Mouse (Mus musculus): Measurements from ENCODE around the gene Xrcc5. TPM values are rescaled to one million over a fixed set of nuclear protein-coding genes. Genes with fewer than 3 reads are reported as not detected.

The Xrcc5 gene
- polyA plus RNA-seq, 1 experiment from 2014 or later = 35.4 TPM

GRCm38 (mm10) chr1:72364661-72365060 lies 57.4 kb downstream of the Xrcc5 start:
- Histone ChIP-seq H3K4me2 (no peak overlapping the region), H3K9me3 (no peaks in the 10 kb centered on the region), H3K9ac (no peak overlapping the region), H3K27ac (0 out of 2 replicates have a peak overlapping the region, but pooled peaks have one; percentile 43), H3K27me3 (no peaks in the 10 kb centered on the region), H3K36me3 (no peaks in the 10 kb centered on the region), H3K4me1 (no peaks in the 10 kb centered on the region), H3K4me3 (no peak overlapping the region)
- ATAC-seq (ENCODE audit: borderline replicate concordance, extremely low read depth, low FRiP score, low TSS enrichment) = peak; percentile 8; the same call in 1 of the 2 replicates
- 79% methylated on average over 8 of the region's 8 CpGs for WGBS

- Histone ChIP-seq H3K36me3 (no peaks in the 10 kb centered on the region), H3K4me3 (no peak overlapping the region), H3K4me1 (no peaks in the 10 kb centered on the region), H3K27me3 (no peaks in the 10 kb centered on the region), H3K9ac (no peak overlapping the region), H3K9me3 (no peaks in the 10 kb centered on the region), H3K4me2 (no peak overlapping the region), H3K27ac (no peak overlapping the region)
- no peak for ATAC-seq (ENCODE audit: borderline replicate concordance, extremely low read depth, low FRiP score, low TSS enrichment)
- 31% methylated on average over 1 of the region's 1 CpGs for WGBS
These were observed 65.3 kb downstream of the Xrcc5 start for GRCm38 (mm10) chr1:72372512-72372911.

- Histone ChIP-seq H3K27ac (no peak overlapping the region), H3K9me3 (no peaks in the 10 kb centered on the region), H3K4me3 (no peak overlapping the region)
These were observed 65.7 kb downstream of the Xrcc5 start for GRCm38 (mm10) chr1:72372913-72373312.

GRCm38 (mm10) chr1:72373648-72374047 lies 66.4 kb downstream of the Xrcc5 start:
- Histone ChIP-seq H3K4me1 (0 out of 2 replicates have a peak, but pooled peaks cover 3% of the 10 kb centered on the region), H3K27me3 (no peaks in the 10 kb centered on the region), H3K9ac (no peak overlapping the region), H3K4me3 (no peak overlapping the region), H3K9me3 (no peaks in the 10 kb centered on the region), H3K27ac (no peak overlapping the region), H3K36me3 (no peaks in the 10 kb centered on the region), H3K4me2 (no peak overlapping the region)
- WGBS = 82% methylated on average over 6 of the region's 6 CpGs
- ATAC-seq (ENCODE audit: borderline replicate concordance, extremely low read depth, low FRiP score, low TSS enrichment) = no peak

More at GRCm38 (mm10) chr1:72372913-72373312, 65.7 kb downstream of the Xrcc5 start:
- no peaks in the 10 kb centered on the region for H3K27me3 ChIP-seq
- WGBS = 86% methylated on average over 3 of the region's 3 CpGs
- no peak for ATAC-seq (ENCODE audit: borderline replicate concordance, extremely low read depth, low FRiP score, low TSS enrichment)
- no peak overlapping the region for H3K4me2 ChIP-seq
- H3K9ac ChIP-seq = no peak overlapping the region
- no peaks in the 10 kb centered on the region for H3K36me3 ChIP-seq
- H3K4me1 ChIP-seq = no peaks in the 10 kb centered on the region

- Histone ChIP-seq H3K9ac (no peak overlapping the region), H3K4me2 (no peak overlapping the region), H3K27ac (no peak overlapping the region), H3K4me3 (no peak overlapping the region), H3K4me1 (0 out of 2 replicates have a peak, but pooled peaks cover 3% of the 10 kb centered on the region), H3K36me3 (no peaks in the 10 kb centered on the region), H3K9me3 (no peaks in the 10 kb centered on the region), H3K27me3 (no peaks in the 10 kb centered on the region)
- ATAC-seq (ENCODE audit: borderline replicate concordance, extremely low read depth, low FRiP score, low TSS enrichment) = no peak
- 88% methylated on average over 4 of the region's 4 CpGs for WGBS
These were observed 66.8 kb downstream of the Xrcc5 start for GRCm38 (mm10) chr1:72374049-72374448.

GRCm38 (mm10) chr1:72378151-72378550 lies 70.9 kb downstream of the Xrcc5 start:
- H3K9ac ChIP-seq = no peak overlapping the region
- no peaks in the 10 kb centered on the region for H3K27me3 ChIP-seq
- no peaks in the 10 kb centered on the region for H3K36me3 ChIP-seq
- no peak overlapping the region for H3K27ac ChIP-seq
- H3K4me2 ChIP-seq = no peak overlapping the region
- no peak for ATAC-seq (ENCODE audit: borderline replicate concordance, extremely low read depth, low FRiP score, low TSS enrichment)
- no peak overlapping the region for H3K4me3 ChIP-seq
- WGBS = 53% methylated on average over 4 of the region's 4 CpGs
- no peaks in the 10 kb centered on the region for H3K9me3 ChIP-seq
- 0 out of 2 replicates have a peak, but pooled peaks cover 3% of the 10 kb centered on the region for H3K4me1 ChIP-seq

- no peak overlapping the region for H3K27ac ChIP-seq
- H3K27me3 ChIP-seq = no peaks in the 10 kb centered on the region
- no peaks in the 10 kb centered on the region for H3K9me3 ChIP-seq
- H3K4me2 ChIP-seq = no peak overlapping the region
- whole genome bisulfite sequencing = 94% methylated on average over 11 of the region's 11 CpGs
- 0 out of 2 replicates have a peak, but pooled peaks cover 3% of the 10 kb centered on the region for H3K4me1 ChIP-seq
- ATAC-seq (ENCODE audit: borderline replicate concordance, extremely low read depth, low FRiP score, low TSS enrichment) = no peak
- H3K4me3 ChIP-seq = no peak overlapping the region
- no peak overlapping the region for H3K9ac ChIP-seq
- no peaks in the 10 kb centered on the region for H3K36me3 ChIP-seq
These were observed 72.6 kb downstream of the Xrcc5 start for GRCm38 (mm10) chr1:72379752-72380353.

GRCm38 (mm10) chr1:72380544-72380943 lies 73.3 kb downstream of the Xrcc5 start:
- H3K9ac ChIP-seq = no peak overlapping the region
- 98% methylated on average over 3 of the region's 3 CpGs for WGBS
- H3K36me3 ChIP-seq = no peaks in the 10 kb centered on the region
- no peak overlapping the region for H3K4me2 ChIP-seq
- no peaks in the 10 kb centered on the region for H3K27me3 ChIP-seq
- no peak for ATAC-seq (ENCODE audit: borderline replicate concordance, extremely low read depth, low FRiP score, low TSS enrichment)
- no peak overlapping the region for H3K4me3 ChIP-seq
- 0 out of 2 replicates have a peak, but pooled peaks cover 3% of the 10 kb centered on the region for H3K4me1 ChIP-seq
- H3K9me3 ChIP-seq = no peaks in the 10 kb centered on the region
- no peak overlapping the region for H3K27ac ChIP-seq

GRCm38 (mm10) chr1:72383056-72383455 lies 75.8 kb downstream of the Xrcc5 start:
- Histone ChIP-seq H3K27me3 (no peaks in the 10 kb centered on the region), H3K4me3 (no peak overlapping the region), H3K9me3 (no peaks in the 10 kb centered on the region), H3K4me1 (0 out of 2 replicates have a peak, but pooled peaks cover 2% of the 10 kb centered on the region), H3K27ac (peak overlapping the region; percentile 26; the same call in 1 of the 2 replicates), H3K36me3 (no peaks in the 10 kb centered on the region), H3K4me2 (no peak overlapping the region), H3K9ac (no peak overlapping the region)
- no peak for ATAC-seq (ENCODE audit: borderline replicate concordance, extremely low read depth, low FRiP score, low TSS enrichment)
- WGBS = 65% methylated on average over 7 of the region's 7 CpGs

GRCm38 (mm10) chr1:72383651-72384050 lies 76.4 kb downstream of the Xrcc5 start:
- no peak overlapping the region for H3K9ac ChIP-seq
- no peaks in the 10 kb centered on the region for H3K4me1 ChIP-seq
- H3K9me3 ChIP-seq = no peaks in the 10 kb centered on the region
- no peak overlapping the region for H3K4me2 ChIP-seq
- H3K27ac ChIP-seq = no peak overlapping the region
- ATAC-seq (ENCODE audit: borderline replicate concordance, extremely low read depth, low FRiP score, low TSS enrichment) = no peak
- 68% methylated on average over 5 of the region's 5 CpGs for WGBS
- H3K36me3 ChIP-seq = no peaks in the 10 kb centered on the region
- no peaks in the 10 kb centered on the region for H3K27me3 ChIP-seq
- H3K4me3 ChIP-seq = no peak overlapping the region

- Histone ChIP-seq H3K9ac (no peak overlapping the region), H3K4me2 (no peak overlapping the region), H3K27ac (no peak overlapping the region), H3K4me3 (no peak overlapping the region), H3K36me3 (no peaks in the 10 kb centered on the region), H3K27me3 (no peaks in the 10 kb centered on the region), H3K4me1 (no peaks in the 10 kb centered on the region), H3K9me3 (no peaks in the 10 kb centered on the region)
- WGBS = 73% methylated on average over 4 of the region's 4 CpGs
- ATAC-seq (ENCODE audit: borderline replicate concordance, extremely low read depth, low FRiP score, low TSS enrichment) = no peak
These were observed 83.2 kb downstream of the Xrcc5 start for GRCm38 (mm10) chr1:72390420-72390819.

- Histone ChIP-seq H3K4me3 (no peak overlapping the region), H3K27ac (no peak overlapping the region), H3K4me2 (no peak overlapping the region), H3K9ac (no peak overlapping the region), H3K27me3 (no peaks in the 10 kb centered on the region), H3K4me1 (0 out of 2 replicates have a peak, but pooled peaks cover 2% of the 10 kb centered on the region), H3K9me3 (no peaks in the 10 kb centered on the region), H3K36me3 (no peaks in the 10 kb centered on the region)
- no peak for ATAC-seq (ENCODE audit: borderline replicate concordance, extremely low read depth, low FRiP score, low TSS enrichment)
- 55% methylated on average over 8 of the region's 8 CpGs for WGBS
These were observed 92.6 kb downstream of the Xrcc5 start for GRCm38 (mm10) chr1:72399720-72400401.
